Mouse (Mus musculus): Measurements from ENCODE around the gene Aicda.

GRCm38 (mm10) chr6:122556959-122557561, 3.5 kb downstream of the Aicda start:
- TF ChIP-seq POLR2A (IDR thresholded peaks at IDR 0.05; ENCODE audit: low read depth, low read length) (no peak), CTCF (IDR thresholded peaks at IDR 0.05; ENCODE audit: extremely low read depth, insufficient read length, insufficient replicate concordance, low read depth, low read length) (peak; percentile 54; the same call in 1 of the 2 replicates)
